Mouse (Mus musculus) neural tube, embryonic 12.5 days (tissue): ENCODE results near the gene Ascc3. TPM values are rescaled to one million over a fixed set of nuclear protein-coding genes. Genes with fewer than 3 reads are reported as not detected.
A peak's percentile ranks its signal among the peaks of the same experiment; 100 is the strongest.

Experiments
- ATAC-seq: fragments of 200-750 bp; cut with Nextera tagmentation; 2 replicates; pipeline ENCODE4 v1.8.0; 2017; ENCODE audit warnings: low read depth, mild to moderate bottlenecking, moderate TSS enrichment, moderate library complexity; ENCODE audit not compliant: low FRiP score
- H3K27ac ChIP-seq: fragments of 300-500 bp; sonication (generic); 2 replicates; pipeline ENCODE4 v1.5.1; 2016
- H3K27me3 ChIP-seq: fragments of 300-500 bp; sonication (generic); replicated peaks from 2 replicates; pipeline ENCODE4 v1.6.1; 2016; ENCODE audit warnings: mild to moderate bottlenecking
- H3K36me3 ChIP-seq: fragments of 300-500 bp; sonication (generic); 2 replicates; pipeline ENCODE4 v1.6.1; 2016; ENCODE audit warnings: mild to moderate bottlenecking
- H3K4me1 ChIP-seq: fragments of 300-500 bp; sonication (generic); 2 replicates; pipeline ENCODE4 v1.6.1; 2016
- H3K4me2 ChIP-seq: fragments of 300-500 bp; sonication (generic); replicated peaks from 2 replicates; pipeline ENCODE4 v1.6.1; 2016; ENCODE audit warnings: mild to moderate bottlenecking
- H3K4me3 ChIP-seq: fragments of 300-500 bp; sonication (generic); 2 replicates; pipeline ENCODE4 v1.5.1; 2016
- H3K9ac ChIP-seq: fragments of 300-500 bp; sonication (generic); 2 replicates; pipeline ENCODE4 v1.6.1; 2016; ENCODE audit warnings: mild to moderate bottlenecking
- H3K9me3 ChIP-seq: fragments of 300-500 bp; sonication (generic); 2 replicates; pipeline ENCODE4 v1.6.1; 2016; ENCODE audit warnings: mild to moderate bottlenecking
- WGBS: fragments of 180-500 bp; shearing (Covaris S2); methylation state at CpG from one replicate; pipeline ENCODE4 v1.1.7; 2016; 5-methylcytosine and 5-hydroxymethylcytosine counted together
- polyA plus RNA-seq: library from polyadenylated mRNA; unstranded; fragments of >200 nt; fragmentation: Nextera tagmentation; extraction: Ambion mirVana; gene quantifications from 2 replicates; pipeline ENCODE4 v1.2.1, GENCODE M21; 2016

The Ascc3 gene
- 21.1 and 22.3 TPM in 2 replicates for polyA plus RNA-seq

DNA sequence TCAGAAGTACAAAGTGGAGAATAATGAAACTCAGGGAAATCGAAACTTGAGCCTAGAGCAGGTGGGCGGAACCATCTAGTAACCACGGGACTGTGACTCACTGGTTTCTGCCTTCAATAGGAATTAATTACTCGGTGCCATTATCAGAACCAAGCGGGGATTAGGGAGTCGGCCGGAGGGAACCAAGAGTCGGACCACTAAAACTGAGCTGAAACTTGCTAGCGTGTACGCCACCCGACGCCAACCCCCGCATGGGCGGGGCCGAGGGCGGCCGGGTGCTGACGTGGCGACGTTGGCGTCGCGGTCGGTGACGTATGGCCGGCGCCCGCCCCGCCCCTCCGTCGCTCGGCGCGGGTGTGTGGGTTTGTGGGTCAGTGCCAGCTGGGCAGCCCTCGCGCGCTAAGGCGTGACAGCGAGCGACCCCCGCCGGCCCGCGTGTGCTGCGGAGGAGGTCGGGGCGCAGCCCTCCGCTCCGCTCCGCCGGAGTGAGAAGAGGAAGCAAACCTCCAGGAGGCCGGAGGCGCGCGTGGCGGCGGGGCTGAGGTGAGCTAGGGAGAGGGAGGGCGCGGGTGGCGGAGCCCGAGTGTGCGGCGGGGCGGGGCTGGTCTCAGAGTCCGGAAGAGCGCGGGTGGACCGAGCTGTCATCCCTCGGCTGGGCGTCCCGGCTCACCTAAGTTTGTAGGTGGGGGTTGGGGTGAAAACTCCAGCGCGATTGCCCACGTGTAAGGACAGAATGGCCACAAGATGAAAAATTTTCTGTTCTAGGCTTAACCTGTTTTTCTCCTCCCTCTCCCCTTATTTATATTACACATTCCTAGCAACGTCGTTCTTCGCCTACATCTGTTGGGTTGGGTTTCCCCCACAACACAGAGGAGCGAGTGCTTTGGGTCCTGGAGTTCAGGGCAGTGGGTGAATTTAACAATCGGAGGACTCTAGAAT, at the start of gene Ascc3:
Gene Ascc3, plus strand, starts transcription at position 315 of the 939 bp plus-strand sequence.
- peak; percentile 99 for ATAC-seq
- peak within 1 kb of the TSS; percentile 65 for H3K4me2 ChIP-seq
- H3K9ac ChIP-seq: peak within 1 kb of the TSS; percentile 83
- H3K9me3 ChIP-seq: no peaks in the 10 kb centered on the region
- peak within 1 kb of the TSS; percentile 80 for H3K4me3 ChIP-seq
- WGBS: under 1% methylated on average over 77 of the region's 79 CpGs
- no peaks in the 10 kb centered on the region for H3K4me1 ChIP-seq
- H3K27ac ChIP-seq: peak within 1 kb of the TSS; percentile 59; the same call in 1 of the 2 replicates
- H3K27me3 ChIP-seq: no peaks in the 10 kb centered on the region
- no peaks in the 10 kb centered on the region for H3K36me3 ChIP-seq

DNA sequence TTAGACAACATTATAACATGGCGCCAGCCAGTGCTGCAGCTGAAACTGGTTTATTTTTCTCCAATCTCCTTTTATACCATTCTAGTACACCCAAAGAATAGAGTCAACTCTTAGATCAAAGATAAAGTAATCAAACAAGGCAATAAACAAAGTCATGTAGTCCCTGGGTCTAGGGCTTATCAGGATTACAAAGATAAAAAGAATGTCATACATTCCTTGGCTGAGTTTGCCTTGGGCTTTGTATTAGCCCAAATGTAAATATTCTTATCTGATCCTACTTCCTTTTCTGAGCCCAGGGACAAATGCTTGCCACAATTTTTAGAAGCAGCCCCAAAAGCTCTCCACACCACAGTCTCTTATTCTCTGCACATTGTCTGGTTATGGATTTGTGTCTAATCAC, 7.7 kb upstream of the Ascc3 start:
- Histone ChIP-seq H3K9me3 (no peaks in the 10 kb centered on the region), H3K9ac (no peak overlapping the region), H3K4me2 (no peak overlapping the region), H3K4me1 (no peaks in the 10 kb centered on the region), H3K27me3 (no peaks in the 10 kb centered on the region), H3K36me3 (no peaks in the 10 kb centered on the region), H3K4me3 (no peak overlapping the region), H3K27ac (no peak overlapping the region)
- ATAC-seq: no peak
- 89% methylated on average over 1 of the region's 1 CpGs for WGBS

DNA sequence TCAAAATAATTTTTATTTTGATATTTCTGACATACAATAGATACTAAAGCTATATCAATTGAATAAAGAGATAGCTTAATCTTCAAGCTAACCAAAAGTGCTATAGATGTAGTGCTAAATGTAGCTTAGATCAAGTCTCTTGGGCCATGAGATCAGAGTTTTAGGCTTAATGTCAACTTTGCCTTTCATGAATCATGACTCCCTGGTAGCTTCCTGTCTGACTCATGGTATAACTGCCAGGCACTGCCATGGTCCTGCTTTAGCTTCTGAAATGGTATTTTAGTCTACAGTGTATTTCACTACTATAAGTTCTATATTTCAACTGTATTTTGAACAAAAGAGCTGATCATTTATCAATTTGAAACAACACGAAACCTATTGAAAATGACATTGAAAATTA, 5.9 kb upstream of the Ascc3 start:
- 88% methylated on average over 1 of the region's 1 CpGs for WGBS
- ATAC-seq: no peak

DNA sequence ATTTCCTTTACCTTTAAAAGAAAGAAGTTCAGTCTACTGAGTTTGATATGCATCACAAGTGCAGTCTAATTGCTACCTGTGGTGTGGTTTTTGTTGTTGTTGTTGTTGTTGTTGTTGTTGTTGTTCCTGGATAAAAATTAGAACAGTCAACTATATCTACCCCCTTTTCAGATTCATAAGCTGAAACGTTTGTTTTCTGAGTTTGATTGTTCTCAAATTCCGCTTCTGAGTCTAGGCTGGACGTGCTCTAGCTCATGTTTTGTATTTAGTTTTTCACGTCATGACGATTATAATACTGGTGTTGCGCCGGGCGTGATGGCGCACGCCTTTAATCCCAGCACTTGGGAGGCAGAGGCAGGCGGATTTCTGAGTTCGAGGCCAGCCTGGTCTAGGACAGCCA, 902 bp downstream of the Ascc3 start:
- 79% methylated on average over 12 of the region's 12 CpGs for WGBS
- H3K9ac ChIP-seq: peak overlapping the region; percentile 83; the same call in 1 of the 2 replicates
- no peaks in the 10 kb centered on the region for H3K36me3 ChIP-seq

More for the DNA sequence above, 5.9 kb upstream of the Ascc3 start:
- Histone ChIP-seq H3K9ac (no peak overlapping the region), H3K36me3 (no peaks in the 10 kb centered on the region), H3K4me2 (no peak overlapping the region), H3K4me1 (no peaks in the 10 kb centered on the region), H3K27me3 (no peaks in the 10 kb centered on the region), H3K4me3 (no peak overlapping the region), H3K9me3 (no peaks in the 10 kb centered on the region), H3K27ac (no peak overlapping the region)

DNA sequence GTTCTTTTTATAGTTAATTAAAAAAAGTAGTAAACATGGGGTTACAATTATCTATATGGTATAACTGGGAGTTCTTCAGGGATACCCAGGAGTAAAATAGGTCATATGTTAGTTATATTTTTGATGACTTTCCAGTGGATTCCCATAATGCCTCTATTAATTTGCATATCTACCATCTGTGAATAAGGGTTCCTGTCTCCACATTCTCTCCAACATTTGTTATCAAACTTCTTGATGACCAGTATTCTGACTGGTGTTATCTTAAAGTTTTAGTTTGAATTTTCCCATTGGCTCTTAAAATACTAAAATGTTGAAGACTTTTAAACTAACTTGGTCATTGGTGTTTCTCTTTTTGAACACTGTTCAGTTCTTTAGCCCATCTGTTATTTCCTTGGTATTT, 2.9 kb downstream of the Ascc3 start:
- Histone ChIP-seq H3K9ac (no peak overlapping the region), H3K36me3 (no peaks in the 10 kb centered on the region), H3K27me3 (no peaks in the 10 kb centered on the region), H3K4me3 (no peak overlapping the region), H3K4me1 (no peaks in the 10 kb centered on the region), H3K4me2 (no peak overlapping the region), H3K9me3 (no peaks in the 10 kb centered on the region), H3K27ac (no peak overlapping the region)
- ATAC-seq: no peak

More for the DNA sequence above, 902 bp downstream of the Ascc3 start:
- Histone ChIP-seq H3K27ac (no peak overlapping the region), H3K4me3 (peak overlapping the region; percentile 80), H3K27me3 (no peaks in the 10 kb centered on the region), H3K9me3 (no peaks in the 10 kb centered on the region), H3K4me2 (peak overlapping the region; percentile 65), H3K4me1 (no peaks in the 10 kb centered on the region)
- no peak for ATAC-seq

DNA sequence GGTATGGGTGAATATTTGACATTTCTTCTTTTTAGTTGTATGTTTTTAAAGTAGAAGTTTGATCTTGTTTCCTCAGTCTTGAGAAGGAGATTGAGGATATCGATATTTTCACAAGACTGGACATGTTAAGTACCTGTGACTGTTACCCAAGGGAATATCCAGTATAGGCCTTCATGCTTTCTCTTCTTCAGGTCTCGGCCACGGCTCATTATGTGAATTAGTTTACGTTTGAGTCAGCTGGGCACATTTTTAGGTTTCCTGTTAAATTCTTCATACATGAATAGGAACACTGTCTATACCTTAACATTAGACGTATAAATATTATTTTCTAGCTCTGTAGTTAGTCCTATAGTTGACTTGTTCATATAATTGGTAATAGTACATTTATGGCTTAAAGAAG, 12.4 kb downstream of the Ascc3 start:
- WGBS: 91% methylated on average over 5 of the region's 5 CpGs
- H3K4me2 ChIP-seq: no peak overlapping the region
- H3K27me3 ChIP-seq: no peaks in the 10 kb centered on the region
- H3K9ac ChIP-seq: no peak overlapping the region
- H3K4me1 ChIP-seq: no peaks in the 10 kb centered on the region
- H3K4me3 ChIP-seq: no peak overlapping the region
- no peaks in the 10 kb centered on the region for H3K9me3 ChIP-seq
- no peaks in the 10 kb centered on the region for H3K36me3 ChIP-seq
- no peak overlapping the region for H3K27ac ChIP-seq
- no peak for ATAC-seq

DNA sequence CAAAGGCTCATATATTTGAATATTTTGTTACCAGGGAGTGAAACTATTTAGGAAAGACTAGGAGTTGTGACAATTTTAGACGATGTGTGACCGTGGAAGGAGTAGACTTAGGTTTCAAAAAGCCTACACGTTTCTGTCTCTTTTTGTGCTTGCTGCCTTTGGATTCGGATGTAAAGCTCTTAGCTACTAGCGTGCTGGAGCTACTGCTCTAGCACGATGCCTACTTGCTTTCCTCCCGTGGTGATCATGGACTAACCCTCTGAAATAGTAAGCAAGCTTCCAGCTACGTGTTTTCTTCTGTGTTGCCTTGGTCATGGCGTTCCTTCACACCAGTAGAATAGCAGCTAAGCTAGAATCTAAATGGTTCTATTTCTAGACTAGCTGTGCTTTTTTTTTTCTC, 21.4 kb downstream of the Ascc3 start:
- 94% methylated on average over 9 of the region's 9 CpGs for WGBS
- no peak for ATAC-seq

DNA sequence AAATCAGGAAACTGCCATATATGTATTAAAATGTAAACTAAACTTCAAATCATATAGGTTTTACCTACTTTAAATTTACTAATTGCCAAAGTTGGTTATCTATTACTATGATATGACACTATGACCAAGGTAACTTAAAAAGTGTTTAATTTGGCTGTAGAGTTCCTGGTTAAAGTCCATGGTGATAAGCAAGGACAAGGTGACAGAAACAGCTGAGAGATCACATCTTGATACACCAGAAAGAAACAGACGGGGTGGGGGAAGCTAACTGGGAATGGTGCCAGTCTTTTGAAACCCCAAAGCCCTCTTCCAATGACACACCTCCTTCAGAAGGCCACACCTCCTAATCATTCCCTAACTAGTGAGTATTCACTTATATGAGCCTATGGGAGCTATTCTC, 33.4 kb downstream of the Ascc3 start:
- no peak overlapping the region for H3K9ac ChIP-seq
- no peaks in the 10 kb centered on the region for H3K4me1 ChIP-seq
- 94% methylated on average over 1 of the region's 1 CpGs for WGBS
- no peak overlapping the region for H3K27ac ChIP-seq
- H3K4me2 ChIP-seq: no peak overlapping the region
- H3K27me3 ChIP-seq: no peaks in the 10 kb centered on the region
- H3K36me3 ChIP-seq: peaks cover 7% of the 10 kb centered on the region; the same call in 1 of the 2 replicates
- 0 out of 2 replicates have a peak, but pooled peaks cover 4% of the 10 kb centered on the region for H3K9me3 ChIP-seq
- no peak overlapping the region for H3K4me3 ChIP-seq
- ATAC-seq: no peak

More for the DNA sequence above, 21.4 kb downstream of the Ascc3 start:
- Histone ChIP-seq H3K4me2 (no peak overlapping the region), H3K4me3 (no peak overlapping the region), H3K36me3 (peaks cover 6% of the 10 kb centered on the region; the same call in 1 of the 2 replicates), H3K9me3 (no peaks in the 10 kb centered on the region), H3K4me1 (no peaks in the 10 kb centered on the region), H3K27ac (no peak overlapping the region), H3K27me3 (no peaks in the 10 kb centered on the region), H3K9ac (no peak overlapping the region)

DNA sequence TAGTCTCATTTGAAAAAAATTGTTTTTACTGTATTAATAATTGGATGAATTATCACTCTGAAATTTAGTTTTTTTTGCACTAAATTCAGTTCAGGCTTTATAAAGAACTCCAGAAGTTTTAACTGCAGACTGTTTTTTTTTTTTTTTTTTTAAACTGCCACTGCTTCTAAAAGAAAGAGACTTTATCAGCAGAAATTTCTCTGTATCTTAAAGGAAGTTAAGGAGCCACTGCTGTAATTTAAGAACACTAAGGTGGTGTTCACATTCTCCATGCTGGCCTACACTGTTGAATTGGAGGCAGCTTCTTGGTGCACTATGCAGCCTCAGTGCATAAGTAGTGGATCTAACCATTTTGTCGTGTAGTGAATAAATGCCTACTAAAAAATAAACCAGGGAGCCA, 47.1 kb downstream of the Ascc3 start:
- Histone ChIP-seq H3K9me3 (no peaks in the 10 kb centered on the region), H3K4me1 (no peaks in the 10 kb centered on the region), H3K27me3 (no peaks in the 10 kb centered on the region), H3K9ac (no peak overlapping the region), H3K36me3 (no peaks in the 10 kb centered on the region), H3K4me3 (no peak overlapping the region), H3K27ac (no peak overlapping the region), H3K4me2 (no peak overlapping the region)
- WGBS: 78% methylated on average over 1 of the region's 1 CpGs
- ATAC-seq: no peak

DNA sequence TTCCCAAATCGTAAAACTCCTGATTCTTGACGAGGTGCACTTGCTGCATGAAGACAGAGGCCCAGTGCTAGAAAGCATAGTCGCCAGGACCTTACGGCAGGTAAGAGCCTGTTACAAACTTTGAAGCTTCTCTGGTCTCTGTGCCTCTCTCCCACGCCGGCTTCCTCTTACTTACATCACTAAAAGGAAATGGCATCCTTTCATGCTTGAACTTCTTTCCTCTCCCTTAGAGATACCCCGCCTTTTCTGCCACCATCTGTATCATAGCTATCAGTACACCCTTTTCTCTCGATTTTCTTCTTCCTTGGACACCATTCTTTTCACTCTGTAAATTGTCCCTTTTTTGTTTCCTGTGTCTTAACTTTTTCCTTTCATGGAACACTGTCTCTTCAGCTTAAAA, 58.1 kb downstream of the Ascc3 start:
- Histone ChIP-seq H3K36me3 (0 out of 2 replicates have a peak, but pooled peaks cover 3% of the 10 kb centered on the region), H3K27me3 (no peaks in the 10 kb centered on the region), H3K9ac (no peak overlapping the region), H3K4me2 (no peak overlapping the region), H3K4me1 (no peaks in the 10 kb centered on the region), H3K9me3 (no peaks in the 10 kb centered on the region), H3K27ac (no peak overlapping the region), H3K4me3 (no peak overlapping the region)
- 90% methylated on average over 8 of the region's 8 CpGs for WGBS
- no peak for ATAC-seq

DNA sequence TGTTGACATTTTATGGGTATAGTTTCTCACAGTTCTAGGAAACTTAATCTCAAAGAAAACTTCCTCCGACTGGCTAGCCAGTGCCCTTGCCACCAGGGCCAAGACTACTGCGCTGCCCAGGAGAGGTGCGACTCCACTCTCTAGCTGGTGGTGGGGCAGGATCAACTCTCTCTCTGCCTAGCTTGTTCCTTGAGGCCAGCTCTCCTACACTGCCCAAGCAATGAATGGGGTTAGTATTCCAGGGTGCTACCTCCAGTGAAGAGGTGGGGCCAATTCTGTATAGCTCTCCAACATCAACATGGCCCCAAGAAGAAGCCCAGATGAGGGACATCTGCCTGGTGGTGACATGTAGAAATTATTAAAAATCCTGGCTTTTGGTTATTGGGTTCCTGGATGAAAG, 61.1 kb downstream of the Ascc3 start:
- 92% methylated on average over 3 of the region's 3 CpGs for WGBS
- Histone ChIP-seq H3K27me3 (no peaks in the 10 kb centered on the region), H3K27ac (no peak overlapping the region), H3K4me1 (no peaks in the 10 kb centered on the region), H3K4me2 (no peak overlapping the region), H3K36me3 (0 out of 2 replicates have a peak, but pooled peaks cover 3% of the 10 kb centered on the region), H3K9ac (no peak overlapping the region), H3K9me3 (no peaks in the 10 kb centered on the region), H3K4me3 (no peak overlapping the region)
- no peak for ATAC-seq

DNA sequence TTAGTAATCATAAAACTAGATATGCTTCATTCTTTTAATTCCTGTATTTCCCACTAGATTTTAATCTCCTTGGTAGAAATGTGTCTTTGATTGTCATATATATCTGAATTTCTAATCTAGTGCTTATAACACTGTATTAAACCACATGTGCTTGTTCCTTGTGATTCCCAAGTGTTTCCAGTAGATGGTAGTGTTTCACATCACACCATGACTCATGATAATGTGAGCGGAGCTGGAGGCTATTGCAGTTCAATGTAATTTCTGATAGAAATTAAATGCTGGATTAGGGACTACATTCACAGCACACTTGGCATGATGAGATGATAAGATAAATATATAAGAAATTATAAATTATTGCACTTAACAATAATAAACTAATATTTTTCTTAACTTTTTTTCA, 64.9 kb downstream of the Ascc3 start:
- no peak overlapping the region for H3K9ac ChIP-seq
- no peaks in the 10 kb centered on the region for H3K27me3 ChIP-seq
- WGBS: 56% methylated on average over 1 of the region's 1 CpGs
- H3K36me3 ChIP-seq: 0 out of 2 replicates have a peak, but pooled peaks cover 3% of the 10 kb centered on the region
- H3K27ac ChIP-seq: no peak overlapping the region
- ATAC-seq: peak; percentile 71
- no peaks in the 10 kb centered on the region for H3K9me3 ChIP-seq
- H3K4me2 ChIP-seq: no peak overlapping the region
- no peaks in the 10 kb centered on the region for H3K4me1 ChIP-seq
- H3K4me3 ChIP-seq: no peak overlapping the region
